Mouse (Mus musculus): Measurements from ENCODE around the gene Spata45.
"Not testable (repeated sequence)": the region's sequence is repeated elsewhere in the genome, so short reads cannot be mapped to it uniquely, and the experiment has no call there.

DNA sequence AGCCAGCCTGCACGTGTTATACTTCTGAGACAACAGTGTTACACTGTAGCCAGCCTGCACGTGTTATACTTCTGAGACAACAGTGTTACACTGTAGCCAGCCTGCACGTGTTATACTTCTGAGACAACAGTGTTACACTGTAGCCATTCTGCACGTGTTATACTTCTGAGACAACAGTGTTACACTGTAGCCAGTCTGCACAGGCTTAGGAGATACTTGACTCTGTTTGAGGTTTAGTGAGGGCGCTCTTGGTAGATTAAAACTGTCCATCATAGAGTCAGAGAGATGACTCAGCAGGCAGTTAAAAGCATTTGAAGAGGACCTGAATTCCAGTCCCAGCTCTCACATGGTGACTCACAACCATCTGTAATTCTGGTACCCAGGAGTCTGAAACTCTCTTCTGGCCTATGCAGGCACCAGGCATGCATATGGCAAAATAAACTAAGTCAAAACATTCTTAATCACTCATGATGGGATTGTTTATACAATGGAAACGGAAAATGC is 5.5 kb upstream of the Spata45 start:
- TF ChIP-seq POLR2A (IDR thresholded peaks at IDR 0.05; ENCODE audit: control insufficient read depth, low read depth, low read length); CTCF (IDR thresholded peaks at IDR 0.05; ENCODE audit: control insufficient read depth, insufficient read depth, insufficient replicate concordance, low read depth, low read length): not testable (repeated sequence)
